Mouse (Mus musculus) lung, adult 10 weeks (tissue): ENCODE data around the gene Washc1. TPM values are rescaled to one million over a fixed set of nuclear protein-coding genes. Genes with fewer than 3 reads are reported as not detected.

Experiments
- polyA plus RNA-seq: library from polyadenylated mRNA; stranded (reverse); fragments of 350-450 nt; fragmentation: Illumina TruSeq; extraction: RNeasy Lipid Tissue Mini Kit (QIAGEN cat#74804); gene quantifications from one replicate; pipeline ENCODE4 v1.2.3, GENCODE M21; 2014; ENCODE audit warnings: low read depth, low replicate concordance; ENCODE audit not compliant: insufficient read depth

Gene Washc1
- 23.8 TPM for polyA plus RNA-seq

DNA sequence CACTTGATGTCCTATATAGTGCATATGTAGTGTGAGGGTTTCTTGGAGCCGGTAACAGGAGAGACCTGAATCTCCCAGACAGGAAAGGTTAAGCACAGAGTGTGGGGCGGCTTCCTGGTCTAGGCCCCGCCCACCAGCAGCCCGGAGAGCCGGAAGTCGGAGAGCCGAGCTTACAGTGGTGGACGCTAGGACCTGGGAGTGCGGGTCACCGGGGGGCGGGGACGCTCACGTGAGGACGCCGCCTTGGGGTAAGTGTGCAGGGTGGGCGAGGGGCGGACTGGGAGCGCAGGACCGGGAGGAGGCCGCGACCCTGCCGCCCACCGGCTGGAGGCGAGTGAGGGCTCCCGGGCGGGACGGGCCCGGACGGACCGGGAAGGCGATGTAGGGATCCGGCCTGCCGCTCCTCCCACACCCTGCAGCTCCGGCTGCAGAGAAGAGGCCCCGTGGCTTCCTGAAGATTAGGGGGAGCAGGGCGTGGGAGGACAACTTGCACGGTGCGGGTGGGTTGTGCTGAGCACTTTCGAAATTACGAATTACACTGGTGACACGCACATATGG lies at the start of gene Washc1:
Gene Washc1, plus strand, starts transcription at position 144 of the 558 bp plus-strand sequence.

DNA sequence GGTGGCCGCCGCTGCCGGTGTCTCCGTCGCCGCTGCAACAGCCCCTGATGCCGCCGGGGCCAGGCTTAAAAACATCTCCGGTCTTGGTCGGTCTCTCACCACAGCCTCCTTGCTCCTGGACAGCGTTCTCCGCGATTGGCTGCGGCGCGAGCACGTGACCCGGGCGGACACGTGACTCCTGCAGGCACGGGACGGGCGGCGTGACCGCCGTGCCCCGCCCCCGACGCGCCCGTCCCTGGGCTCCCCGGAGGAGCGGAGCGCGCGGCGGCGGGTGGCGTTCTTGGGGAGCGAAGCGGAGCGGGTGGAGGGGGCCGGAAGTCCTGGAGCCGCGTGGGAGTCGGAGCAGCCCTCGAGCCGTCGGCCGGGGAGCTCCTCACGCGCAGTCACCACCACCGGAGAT lies 34.4 kb upstream of the Washc1 start, which contains the start of gene Ankrd12:
Gene Ankrd12, minus strand, starts transcription at position 156 of the 400 bp plus-strand sequence.

GRCm38 (mm10) chr17:66101380-66102330 lies 9.7 kb upstream of the Washc1 start, which contains the start of gene Ndufv2:
Gene Ndufv2 (minus strand): TSS chr17:66101559.

DNA sequence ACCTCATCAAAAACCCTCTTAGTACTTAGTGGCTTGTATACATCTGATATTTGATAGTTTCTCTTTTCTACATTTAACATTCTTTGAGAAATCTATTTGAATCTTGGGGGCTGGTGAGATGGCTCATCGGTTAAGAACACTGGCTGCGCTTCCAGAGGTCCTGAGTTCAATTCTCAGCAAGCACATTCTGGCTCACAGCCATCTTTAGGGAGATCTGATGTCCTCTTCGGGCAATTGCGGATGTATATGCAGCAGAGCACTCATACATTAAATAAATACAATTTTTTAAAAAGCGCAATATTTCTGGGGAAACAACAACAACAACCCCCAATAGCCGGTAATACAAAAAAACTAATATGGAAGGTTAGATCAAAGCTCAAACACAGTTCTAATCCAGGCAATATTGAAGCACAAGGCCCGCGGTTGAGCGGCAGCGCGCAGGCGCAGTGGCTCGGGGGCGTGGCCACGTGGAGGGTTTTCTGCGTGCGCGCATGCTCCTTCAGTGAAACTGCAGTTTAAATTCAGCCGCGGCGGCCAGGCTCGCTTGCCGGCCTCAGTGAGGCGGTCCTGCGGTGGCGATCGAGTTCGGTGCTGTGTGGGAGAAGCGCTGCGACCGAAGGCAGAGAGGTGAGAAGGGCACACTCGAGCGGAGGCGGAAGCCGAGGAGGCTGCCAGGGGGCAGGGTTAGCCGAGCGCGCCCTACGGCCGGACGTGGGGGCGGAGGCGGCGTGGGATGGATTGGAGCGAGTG lies 11.9 kb downstream of the Washc1 start, which contains the start of gene Ddx11:
Gene Ddx11, plus strand, starts transcription at position 455 of the 750 bp plus-strand sequence.

Other genes starting within 250 kb of the Washc1 start
- gene Ralbp1, start 225.7 kb upstream of the Washc1 start, polyA plus RNA-seq, result 44.4 TPM
- 64.7 TPM for gene Twsg1, start 160.3 kb upstream of the Washc1 start, polyA plus RNA-seq
- gene Ankrd12, start 34.5 kb upstream of the Washc1 start, polyA plus RNA-seq, result 4.8 TPM
- 174 TPM for gene Ndufv2, start 10.0 kb upstream of the Washc1 start, polyA plus RNA-seq
- 1.5 TPM for gene Ddx11, start 12.0 kb downstream of the Washc1 start, polyA plus RNA-seq